Mouse (Mus musculus): ENCODE data around the gene Il4. TPM values are rescaled to one million over a fixed set of nuclear protein-coding genes. Genes with fewer than 3 reads are reported as not detected.

Gene Il4
- polyA plus RNA-seq, 1 experiment from 2014 or later, result 0.35 TPM

DNA sequence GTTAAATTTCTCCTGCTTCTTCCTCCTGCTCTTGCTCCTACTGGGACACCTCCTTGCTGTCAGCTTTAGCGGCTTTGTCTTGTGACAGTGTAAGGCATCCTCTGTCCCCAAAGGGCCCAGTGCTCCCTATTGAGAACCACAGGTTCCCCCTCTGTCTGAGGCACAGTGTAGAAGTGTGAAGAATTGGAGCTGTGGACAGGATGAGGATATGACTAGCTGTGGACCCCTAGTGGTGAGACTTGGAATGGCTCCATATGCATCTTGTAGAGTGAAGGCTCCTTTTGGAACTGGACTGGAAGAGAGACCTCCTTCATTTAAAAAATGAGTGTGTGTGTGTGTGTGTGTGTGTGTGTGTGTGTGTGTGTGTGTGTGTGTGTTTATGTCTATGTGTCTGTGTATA, 9.4 kb upstream of the Il4 start:
- H3K4me2 ChIP-seq (ENCODE audit: low read depth, low read length), result no peak overlapping the region
- H3K27ac ChIP-seq (ENCODE audit: low read length), result no peak overlapping the region
- no peak overlapping the region for H3K9ac ChIP-seq (ENCODE audit: low read depth, low read length)
- no peaks in the 10 kb centered on the region for H3K4me1 ChIP-seq (ENCODE audit: control insufficient read depth, insufficient read depth, low read length)
- no peaks in the 10 kb centered on the region for H3K36me3 ChIP-seq (ENCODE audit: control insufficient read depth, insufficient read depth, low read length)
- no peaks in the 10 kb centered on the region for H3K9me3 ChIP-seq (ENCODE audit: control insufficient read depth, low read length)
- H3K4me3 ChIP-seq (ENCODE audit: low read length), result no peak overlapping the region
- ATAC-seq, result peak; percentile 48; the same call in 1 of the 2 replicates
- 8% methylated on average over 1 of the region's 1 CpGs for WGBS
- H3K27me3 ChIP-seq (replicated peaks; ENCODE audit: control insufficient read depth, insufficient read depth, low read length), result no peaks in the 10 kb centered on the region

DNA sequence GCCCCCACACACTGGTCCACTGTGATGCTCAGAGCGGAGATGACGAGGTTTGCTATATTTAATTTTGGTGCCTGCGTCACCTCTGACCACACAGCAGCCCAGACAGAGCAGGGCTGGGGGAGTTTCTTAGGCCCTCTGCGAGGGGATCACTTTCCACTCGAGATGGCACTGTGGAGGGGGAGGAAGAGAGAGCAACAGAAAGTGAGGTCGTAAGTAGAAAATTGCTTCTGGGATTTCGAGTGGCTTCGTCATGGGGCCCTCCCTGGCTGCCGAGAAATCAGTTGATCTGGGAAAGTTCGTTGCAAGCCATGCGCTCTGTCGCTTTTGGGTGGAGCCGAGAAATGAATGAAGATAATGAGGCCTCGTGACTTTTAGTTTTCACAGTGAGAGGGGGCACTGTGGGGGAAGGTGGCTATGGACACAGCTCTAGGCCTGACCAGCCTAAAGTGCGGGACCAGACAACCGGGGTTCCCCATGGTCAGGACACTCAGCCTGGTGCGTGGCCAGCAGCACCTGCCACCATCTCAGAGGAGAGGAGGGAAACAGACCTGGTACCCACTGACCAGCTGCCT, 8.4 kb upstream of the Il4 start:
- Histone ChIP-seq H3K4me1 (ENCODE audit: control insufficient read depth, insufficient read depth, low read length) (no peaks in the 10 kb centered on the region), H3K9ac (ENCODE audit: low read depth, low read length) (no peak overlapping the region; the same call in 1 of the 2 replicates), H3K36me3 (ENCODE audit: control insufficient read depth, insufficient read depth, low read length) (no peaks in the 10 kb centered on the region), H3K9me3 (ENCODE audit: control insufficient read depth, low read length) (no peaks in the 10 kb centered on the region), H3K27me3 (replicated peaks; ENCODE audit: control insufficient read depth, insufficient read depth, low read length) (no peaks in the 10 kb centered on the region), H3K4me2 (ENCODE audit: low read depth, low read length) (no peak overlapping the region), H3K27ac (ENCODE audit: low read length) (no peak overlapping the region), H3K4me3 (ENCODE audit: low read length) (no peak overlapping the region)
- ATAC-seq, result no peak
- WGBS, result 70% methylated on average over 17 of the region's 17 CpGs

DNA sequence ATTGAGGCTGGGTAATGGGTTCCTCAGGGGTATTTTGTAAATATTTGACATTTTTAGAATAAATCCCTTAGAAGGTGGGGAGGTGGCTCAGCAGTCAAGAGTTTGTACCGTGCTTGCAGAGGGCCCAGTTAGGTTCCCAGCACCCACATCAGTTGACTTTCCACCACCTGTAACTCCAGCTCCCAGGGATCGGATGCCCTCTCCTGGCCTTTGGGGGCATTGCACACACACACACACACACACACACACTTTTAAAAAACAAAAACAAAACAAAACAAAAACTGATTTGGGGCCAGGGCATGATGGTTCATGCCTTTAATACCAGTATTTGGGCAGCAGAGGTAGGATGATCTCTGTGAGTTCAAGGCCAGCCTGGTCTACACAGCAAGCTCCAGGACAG, 5.7 kb upstream of the Il4 start:
- no peak overlapping the region for H3K4me2 ChIP-seq (ENCODE audit: low read depth, low read length)
- no peaks in the 10 kb centered on the region for H3K4me1 ChIP-seq (ENCODE audit: control insufficient read depth, insufficient read depth, low read length)
- no peak overlapping the region for H3K9ac ChIP-seq (ENCODE audit: low read depth, low read length)
- no peaks in the 10 kb centered on the region for H3K36me3 ChIP-seq (ENCODE audit: control insufficient read depth, insufficient read depth, low read length)
- no peak for ATAC-seq
- no peaks in the 10 kb centered on the region for H3K9me3 ChIP-seq (ENCODE audit: control insufficient read depth, low read length)
- H3K27me3 ChIP-seq (replicated peaks; ENCODE audit: control insufficient read depth, insufficient read depth, low read length), result no peaks in the 10 kb centered on the region
- no peak overlapping the region for H3K4me3 ChIP-seq (ENCODE audit: low read length)
- H3K27ac ChIP-seq (ENCODE audit: low read length), result no peak overlapping the region
- 100% methylated on average over 2 of the region's 2 CpGs for WGBS

DNA sequence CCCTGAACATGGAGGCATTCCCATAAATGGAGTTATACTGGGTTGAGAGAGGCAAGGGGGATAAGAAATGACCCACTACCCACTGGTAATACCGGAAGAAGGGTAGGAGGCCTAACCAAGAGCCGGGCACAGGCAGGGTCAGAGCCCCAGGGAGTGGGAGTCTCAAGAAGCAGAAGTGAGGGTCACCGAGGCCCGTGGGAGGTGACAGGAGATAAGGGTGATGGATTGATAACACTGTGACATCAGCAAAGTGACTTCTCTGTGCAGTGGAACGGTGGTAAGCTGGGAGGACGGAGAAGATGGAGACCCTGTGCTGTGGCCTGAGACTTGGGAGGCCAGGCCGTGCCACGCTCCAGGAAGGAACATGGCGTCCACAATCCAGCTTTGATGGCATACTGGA, 5.1 kb upstream of the Il4 start:
- no peaks in the 10 kb centered on the region for H3K4me1 ChIP-seq (ENCODE audit: control insufficient read depth, insufficient read depth, low read length)
- H3K9me3 ChIP-seq (ENCODE audit: control insufficient read depth, low read length), result no peaks in the 10 kb centered on the region
- no peak overlapping the region for H3K9ac ChIP-seq (ENCODE audit: low read depth, low read length)
- no peaks in the 10 kb centered on the region for H3K27me3 ChIP-seq (replicated peaks; ENCODE audit: control insufficient read depth, insufficient read depth, low read length)
- no peak overlapping the region for H3K4me3 ChIP-seq (ENCODE audit: low read length)
- no peak for ATAC-seq
- H3K27ac ChIP-seq (ENCODE audit: low read length), result no peak overlapping the region
- WGBS, result 84% methylated on average over 9 of the region's 9 CpGs
- H3K4me2 ChIP-seq (ENCODE audit: low read depth, low read length), result no peak overlapping the region
- no peaks in the 10 kb centered on the region for H3K36me3 ChIP-seq (ENCODE audit: control insufficient read depth, insufficient read depth, low read length)

DNA sequence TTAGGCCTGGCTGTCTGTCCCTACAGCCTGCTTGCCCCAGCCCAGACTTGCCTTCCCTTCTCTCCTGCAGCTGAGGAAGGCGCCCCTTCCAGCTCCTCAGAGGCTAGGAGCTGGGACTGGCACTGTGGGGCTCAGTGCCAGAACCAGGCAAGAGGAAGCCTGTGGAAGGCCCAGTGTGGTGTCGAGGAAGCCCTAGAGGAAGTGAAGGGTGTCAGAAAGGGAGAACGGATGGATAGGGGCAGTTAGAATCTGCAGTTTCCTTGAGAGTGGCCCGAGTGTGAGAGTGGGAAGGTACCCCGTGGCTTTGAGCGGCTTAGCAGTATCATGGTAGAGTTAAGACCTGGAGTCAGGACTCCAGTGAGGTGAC, 4.0 kb upstream of the Il4 start:
- ATAC-seq, result no peak
- no peaks in the 10 kb centered on the region for H3K4me1 ChIP-seq (ENCODE audit: control insufficient read depth, insufficient read depth, low read length)
- H3K9me3 ChIP-seq (ENCODE audit: control insufficient read depth, low read length), result no peaks in the 10 kb centered on the region
- no peak overlapping the region for H3K27ac ChIP-seq (ENCODE audit: low read length)
- no peak overlapping the region for H3K9ac ChIP-seq (ENCODE audit: low read depth, low read length)
- H3K4me3 ChIP-seq (ENCODE audit: low read length), result no peak overlapping the region
- 67% methylated on average over 6 of the region's 6 CpGs for WGBS
- no peaks in the 10 kb centered on the region for H3K27me3 ChIP-seq (replicated peaks; ENCODE audit: control insufficient read depth, insufficient read depth, low read length)
- no peak overlapping the region for H3K4me2 ChIP-seq (ENCODE audit: low read depth, low read length)
- H3K36me3 ChIP-seq (ENCODE audit: control insufficient read depth, insufficient read depth, low read length), result no peaks in the 10 kb centered on the region

DNA sequence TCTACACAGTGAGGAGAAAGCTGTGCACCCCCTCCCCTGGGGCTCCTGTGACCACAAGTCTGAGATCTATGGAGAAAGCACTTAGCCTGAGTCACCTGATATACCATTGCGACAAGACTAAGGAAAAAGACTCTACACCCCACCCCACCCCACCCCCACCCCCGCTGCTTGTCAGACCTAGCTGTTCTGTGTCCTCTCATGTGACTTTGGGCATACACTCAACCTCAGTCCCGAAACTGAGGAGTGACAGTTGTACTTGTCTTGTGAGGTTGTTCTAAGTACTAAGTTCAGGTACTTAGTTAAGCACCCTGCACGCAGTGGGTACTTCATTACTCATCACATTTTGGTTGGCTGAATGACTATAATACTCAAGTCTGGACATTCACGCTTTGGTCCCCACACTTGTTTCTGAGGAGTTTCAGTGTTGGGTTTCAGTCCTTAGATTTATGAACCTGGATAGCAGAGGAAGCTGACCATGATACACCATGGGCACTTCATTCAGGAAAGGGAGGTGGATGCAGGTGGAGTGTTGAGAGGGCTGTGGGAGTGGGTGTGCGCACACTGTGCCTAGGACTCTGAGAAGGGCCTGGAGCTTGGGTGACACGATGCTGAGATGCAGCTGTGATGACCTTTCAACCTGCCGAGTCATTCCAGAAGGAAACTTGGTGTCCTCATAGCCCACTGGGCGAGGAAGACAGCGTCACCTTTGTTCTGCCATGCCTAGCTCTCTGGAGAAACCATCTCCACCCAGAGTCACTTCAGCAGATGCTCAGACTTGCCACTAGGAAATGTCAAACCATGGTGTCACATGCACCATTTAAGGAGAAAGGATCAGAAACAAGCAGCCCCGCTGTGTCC, 3.3 kb upstream of the Il4 start:
- Histone ChIP-seq H3K9me3 (ENCODE audit: control insufficient read depth, low read length) (no peaks in the 10 kb centered on the region), H3K27ac (ENCODE audit: low read length) (no peak overlapping the region), H3K27me3 (replicated peaks; ENCODE audit: control insufficient read depth, insufficient read depth, low read length) (no peaks in the 10 kb centered on the region), H3K4me3 (ENCODE audit: low read length) (no peak overlapping the region), H3K4me2 (ENCODE audit: low read depth, low read length) (no peak overlapping the region), H3K36me3 (ENCODE audit: control insufficient read depth, insufficient read depth, low read length) (no peaks in the 10 kb centered on the region), H3K9ac (ENCODE audit: low read depth, low read length) (no peak overlapping the region), H3K4me1 (ENCODE audit: control insufficient read depth, insufficient read depth, low read length) (no peaks in the 10 kb centered on the region)
- 83% methylated on average over 11 of the region's 11 CpGs for WGBS
- no peak for ATAC-seq

DNA sequence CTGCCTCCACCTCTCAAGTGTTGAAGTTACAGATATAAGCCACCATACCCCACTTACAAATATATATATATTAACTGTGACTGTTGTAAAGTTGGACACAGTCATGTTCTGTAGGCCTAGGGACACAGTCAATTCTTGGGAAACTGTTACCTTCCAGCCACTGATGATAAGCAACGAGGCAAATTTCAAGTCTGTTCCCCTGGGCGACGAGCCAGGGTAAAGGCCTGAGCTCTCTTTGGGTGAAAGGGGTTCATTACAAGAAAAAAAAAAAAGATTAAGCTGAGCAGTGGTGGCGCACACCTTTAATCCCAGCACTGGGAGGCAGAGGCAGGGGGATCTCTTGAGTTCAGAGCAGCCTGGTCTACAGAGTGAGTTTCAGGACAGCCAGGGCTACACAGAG, 1.6 kb upstream of the Il4 start:
- Histone ChIP-seq H3K27me3 (replicated peaks; ENCODE audit: control insufficient read depth, insufficient read depth, low read length) (no peaks in the 10 kb centered on the region), H3K4me2 (ENCODE audit: low read depth, low read length) (no peak overlapping the region), H3K4me1 (ENCODE audit: control insufficient read depth, insufficient read depth, low read length) (no peaks in the 10 kb centered on the region), H3K9me3 (ENCODE audit: control insufficient read depth, low read length) (no peaks in the 10 kb centered on the region), H3K9ac (ENCODE audit: low read depth, low read length) (no peak overlapping the region), H3K36me3 (ENCODE audit: control insufficient read depth, insufficient read depth, low read length) (no peaks in the 10 kb centered on the region), H3K27ac (ENCODE audit: low read length) (no peak overlapping the region), H3K4me3 (ENCODE audit: low read length) (no peak overlapping the region)
- ATAC-seq, result no peak
- 92% methylated on average over 4 of the region's 4 CpGs for WGBS

DNA sequence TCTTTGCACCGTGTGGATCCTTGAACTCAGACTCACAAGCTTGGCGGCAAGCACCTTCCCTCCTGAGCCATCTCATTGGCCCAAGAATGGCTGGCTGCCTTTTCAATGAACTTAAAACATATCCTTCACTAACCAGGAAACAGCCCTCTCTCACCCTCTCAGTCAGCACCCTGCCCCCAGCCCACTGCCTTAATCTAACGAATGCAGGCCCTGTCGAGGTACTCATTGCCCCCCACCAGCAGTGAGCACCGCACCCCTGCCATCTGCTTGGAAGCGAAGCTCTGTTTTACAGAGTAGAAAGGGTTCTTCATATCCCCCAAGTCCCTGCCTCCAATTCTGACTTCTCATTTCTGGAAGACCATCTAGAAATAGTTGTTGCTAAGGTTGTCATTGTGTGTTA, 959 bp upstream of the Il4 start:
- Histone ChIP-seq H3K9ac (ENCODE audit: low read depth, low read length) (no peak overlapping the region), H3K9me3 (ENCODE audit: control insufficient read depth, low read length) (no peaks in the 10 kb centered on the region), H3K27ac (ENCODE audit: low read length) (no peak overlapping the region), H3K4me2 (ENCODE audit: low read depth, low read length) (no peak overlapping the region), H3K4me3 (ENCODE audit: low read length) (no peak overlapping the region), H3K27me3 (replicated peaks; ENCODE audit: control insufficient read depth, insufficient read depth, low read length) (no peaks in the 10 kb centered on the region), H3K36me3 (ENCODE audit: control insufficient read depth, insufficient read depth, low read length) (no peaks in the 10 kb centered on the region), H3K4me1 (ENCODE audit: control insufficient read depth, insufficient read depth, low read length) (no peaks in the 10 kb centered on the region)
- 73% methylated on average over 6 of the region's 6 CpGs for WGBS
- no peak for ATAC-seq

DNA sequence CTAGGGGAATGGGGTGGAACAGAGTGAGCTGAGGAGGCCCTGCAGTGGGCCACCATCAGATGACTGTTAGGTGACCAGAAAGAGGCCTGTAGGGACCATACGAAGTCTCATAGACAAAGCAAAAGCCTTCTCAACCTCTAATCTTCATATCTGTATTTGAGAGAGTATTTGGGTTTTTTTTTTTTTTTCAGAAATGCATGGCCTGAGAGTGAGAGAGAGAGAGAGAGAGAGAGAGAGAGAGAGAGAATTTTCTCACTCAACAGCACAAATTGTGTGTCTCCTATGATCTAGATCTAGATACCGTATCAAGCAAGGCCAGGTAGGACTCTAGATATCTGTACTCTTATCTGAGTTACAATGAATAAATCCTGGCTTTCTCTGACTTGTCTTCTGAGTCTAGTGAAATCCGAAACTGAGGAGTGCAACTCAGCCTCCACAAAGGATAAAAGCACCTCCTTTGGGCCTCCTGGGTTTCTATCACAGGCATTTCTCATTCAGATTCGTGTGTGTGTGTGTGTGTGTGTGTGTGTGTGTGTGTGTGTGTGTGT, 833 bp downstream of the Il4 start:
- no peak for ATAC-seq
- H3K36me3 ChIP-seq (ENCODE audit: control insufficient read depth, insufficient read depth, low read length), result no peaks in the 10 kb centered on the region
- no peaks in the 10 kb centered on the region for H3K27me3 ChIP-seq (replicated peaks; ENCODE audit: control insufficient read depth, insufficient read depth, low read length)
- no peaks in the 10 kb centered on the region for H3K9me3 ChIP-seq (ENCODE audit: control insufficient read depth, low read length)
- no peak overlapping the region for H3K4me3 ChIP-seq (ENCODE audit: low read length)
- H3K27ac ChIP-seq (ENCODE audit: low read length), result no peak overlapping the region
- no peaks in the 10 kb centered on the region for H3K4me1 ChIP-seq (ENCODE audit: control insufficient read depth, insufficient read depth, low read length)
- 69% methylated on average over 4 of the region's 4 CpGs for WGBS
- H3K9ac ChIP-seq (ENCODE audit: low read depth, low read length), result no peak overlapping the region
- H3K4me2 ChIP-seq (ENCODE audit: low read depth, low read length), result no peak overlapping the region
